Mouse (Mus musculus): ENCODE results near the gene Wsb2. TPM values are rescaled to one million over a fixed set of nuclear protein-coding genes. Genes with fewer than 3 reads are reported as not detected.

The Wsb2 gene
- polyA plus RNA-seq, 1 experiment: 238 TPM

GRCm38 (mm10) chr5:117363066-117363782 lies 6.1 kb downstream of the Wsb2 start:
- no peaks in the 10 kb centered on the region for H3K27me3 ChIP-seq (ENCODE audit: control insufficient read depth, insufficient read depth, low read length)
- peaks cover 31% of the 10 kb centered on the region for H3K4me1 ChIP-seq (ENCODE audit: control insufficient read depth, insufficient read depth, low read length)
- TF ChIP-seq POLR2A (IDR thresholded peaks at IDR 0.05; ENCODE audit: borderline replicate concordance, insufficient read depth, low read length) (no peak), CTCF (IDR thresholded peaks at IDR 0.05; ENCODE audit: borderline replicate concordance, insufficient read depth, low read depth, low read length) (no peak)
- no peak overlapping the region for H3K4me3 ChIP-seq (replicated peaks; ENCODE audit: insufficient read depth, low read depth, low read length)
- H3K27ac ChIP-seq (ENCODE audit: insufficient read depth, low read length): 0 out of 2 replicates have a peak overlapping the region, but pooled peaks have one; percentile 23
- WGBS: 16% methylated on average over 15 of the region's 15 CpGs
- DNase-seq: peak; percentile 43 to 58

DNA sequence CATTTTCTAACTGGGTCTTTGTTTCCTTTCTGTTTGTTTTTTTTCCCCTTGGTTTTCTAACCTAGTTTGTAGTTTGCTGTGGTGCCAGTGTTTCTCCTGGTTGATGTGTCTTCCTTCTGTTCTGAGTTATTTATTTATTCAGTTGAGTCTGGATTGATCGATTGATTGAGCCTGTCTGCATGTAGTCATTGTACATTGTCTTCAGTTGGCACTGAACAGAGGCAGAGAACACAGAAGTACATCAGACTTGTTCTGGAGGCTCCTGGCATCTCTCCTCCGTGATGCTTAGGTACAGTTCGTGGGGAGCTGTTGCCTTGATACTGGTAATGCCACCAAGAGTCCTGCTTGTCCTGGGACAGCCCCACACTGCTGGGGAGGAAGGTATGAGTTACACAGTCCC lies 7.7 kb downstream of the Wsb2 start:
- TF ChIP-seq CTCF (IDR thresholded peaks at IDR 0.05; ENCODE audit: borderline replicate concordance, insufficient read depth, low read depth, low read length) (no peak), POLR2A (IDR thresholded peaks at IDR 0.05; ENCODE audit: borderline replicate concordance, insufficient read depth, low read length) (no peak)
- Histone ChIP-seq H3K4me1 (ENCODE audit: control insufficient read depth, insufficient read depth, low read length) (peaks cover 30% of the 10 kb centered on the region), H3K27me3 (ENCODE audit: control insufficient read depth, insufficient read depth, low read length) (no peaks in the 10 kb centered on the region), H3K27ac (ENCODE audit: insufficient read depth, low read length) (no peak overlapping the region; the same call in 1 of the 2 replicates), H3K4me3 (replicated peaks; ENCODE audit: insufficient read depth, low read depth, low read length) (no peak overlapping the region)
- DNase-seq: no peak
- WGBS: 78% methylated on average over 3 of the region's 3 CpGs

DNA sequence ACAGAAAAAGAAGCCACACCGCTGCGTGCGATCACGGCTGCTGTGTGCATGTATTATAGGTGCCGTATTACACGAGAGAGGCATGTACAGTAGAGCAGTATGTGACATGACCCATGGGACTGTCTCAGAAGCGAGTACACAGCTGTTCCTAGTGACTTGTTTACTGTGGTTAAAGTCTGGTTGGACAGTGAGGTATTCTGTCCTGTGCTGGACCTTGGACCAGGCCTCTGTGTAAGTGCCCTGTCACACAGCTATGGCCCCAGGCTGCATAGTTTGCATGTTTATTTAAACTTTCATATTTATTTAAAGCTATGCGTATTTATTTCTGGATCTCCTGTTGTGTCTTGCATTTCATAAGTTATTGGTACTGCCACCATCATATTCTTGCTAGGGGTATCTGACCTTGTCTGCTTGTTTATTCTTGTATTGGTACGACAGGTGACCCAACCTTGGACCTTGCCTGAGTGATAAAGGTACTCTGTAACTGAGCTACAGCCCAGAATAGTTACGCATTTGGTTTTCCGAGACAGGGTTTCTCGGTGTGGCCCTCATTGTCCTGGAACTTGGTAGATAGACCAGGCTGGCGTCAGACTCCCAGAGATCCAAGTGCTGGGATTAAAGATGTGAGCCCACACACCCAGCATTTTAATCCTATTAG lies 8.9 kb downstream of the Wsb2 start:
- 88% methylated on average over 13 of the region's 13 CpGs for WGBS
- no peaks in the 10 kb centered on the region for H3K27me3 ChIP-seq (ENCODE audit: control insufficient read depth, insufficient read depth, low read length)
- no peak for TF ChIP-seq POLR2A (IDR thresholded peaks at IDR 0.05; ENCODE audit: borderline replicate concordance, insufficient read depth, low read length)
- no peak overlapping the region for H3K27ac ChIP-seq (ENCODE audit: insufficient read depth, low read length)
- H3K4me1 ChIP-seq (ENCODE audit: control insufficient read depth, insufficient read depth, low read length): peaks cover 28% of the 10 kb centered on the region
- no peak for DNase-seq
- H3K4me3 ChIP-seq (replicated peaks; ENCODE audit: insufficient read depth, low read depth, low read length): no peak overlapping the region

DNA sequence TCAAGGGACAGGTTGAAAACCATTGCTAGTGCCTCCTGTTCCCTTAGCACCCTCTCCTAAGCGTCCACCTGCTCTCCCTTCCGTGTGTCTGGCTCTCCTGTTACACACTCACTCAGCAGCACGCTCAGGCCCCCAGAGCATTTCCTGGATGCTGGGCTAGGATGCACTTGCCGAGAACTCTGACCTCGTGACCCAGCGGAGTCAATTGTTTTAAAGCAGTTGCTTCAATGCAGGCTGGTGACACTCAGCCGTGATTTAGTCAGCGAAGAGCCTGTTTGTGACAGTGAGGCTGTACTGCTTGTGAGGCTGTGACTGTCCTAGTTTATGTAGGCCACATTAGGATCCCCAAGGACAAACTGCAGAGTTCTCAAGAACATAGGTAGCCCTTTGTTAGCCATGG lies 10.1 kb downstream of the Wsb2 start:
- no peaks in the 10 kb centered on the region for H3K27me3 ChIP-seq (ENCODE audit: control insufficient read depth, insufficient read depth, low read length)
- H3K27ac ChIP-seq (ENCODE audit: insufficient read depth, low read length): no peak overlapping the region
- no peak for DNase-seq
- WGBS: 70% methylated on average over 8 of the region's 8 CpGs
- TF ChIP-seq POLR2A (IDR thresholded peaks at IDR 0.05; ENCODE audit: borderline replicate concordance, insufficient read depth, low read length) (no peak), CTCF (IDR thresholded peaks at IDR 0.05; ENCODE audit: borderline replicate concordance, insufficient read depth, low read depth, low read length) (no peak)
- H3K4me1 ChIP-seq (ENCODE audit: control insufficient read depth, insufficient read depth, low read length): peaks cover 23% of the 10 kb centered on the region
- H3K4me3 ChIP-seq (replicated peaks; ENCODE audit: insufficient read depth, low read depth, low read length): no peak overlapping the region

GRCm38 (mm10) chr5:117370592-117370991 lies 13.5 kb downstream of the Wsb2 start:
- TF ChIP-seq CTCF (IDR thresholded peaks at IDR 0.05; ENCODE audit: borderline replicate concordance, insufficient read depth, low read depth, low read length): no peak
- no peak overlapping the region for H3K4me3 ChIP-seq (replicated peaks; ENCODE audit: insufficient read depth, low read depth, low read length)
- peaks cover 7% of the 10 kb centered on the region for H3K4me1 ChIP-seq (ENCODE audit: control insufficient read depth, insufficient read depth, low read length)
- H3K27me3 ChIP-seq (ENCODE audit: control insufficient read depth, insufficient read depth, low read length): no peaks in the 10 kb centered on the region
- DNase-seq: no peak
- H3K27ac ChIP-seq (ENCODE audit: insufficient read depth, low read length): no peak overlapping the region
- WGBS: 20% methylated on average over 10 of the region's 10 CpGs

GRCm38 (mm10) chr5:117373418-117373817 lies 16.3 kb downstream of the Wsb2 start:
- 93% methylated on average over 9 of the region's 9 CpGs for WGBS
- Histone ChIP-seq H3K27ac (ENCODE audit: insufficient read depth, low read length) (no peak overlapping the region), H3K27me3 (ENCODE audit: control insufficient read depth, insufficient read depth, low read length) (no peaks in the 10 kb centered on the region), H3K4me1 (ENCODE audit: control insufficient read depth, insufficient read depth, low read length) (peaks cover 7% of the 10 kb centered on the region), H3K4me3 (replicated peaks; ENCODE audit: insufficient read depth, low read depth, low read length) (no peak overlapping the region)
- TF ChIP-seq POLR2A (IDR thresholded peaks at IDR 0.05; ENCODE audit: borderline replicate concordance, insufficient read depth, low read length) (no peak), CTCF (IDR thresholded peaks at IDR 0.05; ENCODE audit: borderline replicate concordance, insufficient read depth, low read depth, low read length) (no peak)
- DNase-seq: no peak

- Histone ChIP-seq H3K4me3 (replicated peaks; ENCODE audit: insufficient read depth, low read depth, low read length) (no peak overlapping the region), H3K27ac (ENCODE audit: insufficient read depth, low read length) (no peak overlapping the region), H3K4me1 (ENCODE audit: control insufficient read depth, insufficient read depth, low read length) (peaks cover 7% of the 10 kb centered on the region), H3K27me3 (ENCODE audit: control insufficient read depth, insufficient read depth, low read length) (no peaks in the 10 kb centered on the region)
- TF ChIP-seq CTCF (IDR thresholded peaks at IDR 0.05; ENCODE audit: borderline replicate concordance, insufficient read depth, low read depth, low read length) (no peak), POLR2A (IDR thresholded peaks at IDR 0.05; ENCODE audit: borderline replicate concordance, insufficient read depth, low read length) (no peak)
- 81% methylated on average over 7 of the region's 7 CpGs for WGBS
- DNase-seq: no peak
Observed at GRCm38 (mm10) chr5:117374372-117375049, 17.4 kb downstream of the Wsb2 start.

All from cerebellum, adult 2 months (tissue).